Mouse (Mus musculus) MEL (cell line): Measurements from ENCODE around the gene Arid1b.

Source experiments
- CTCF ChIP-seq, 3 experiments: IDR thresholded peaks in 2 of 3; conservative IDR thresholded peaks in 1 of 3; 2 replicates each; pipeline ENCODE4 v1.5.1; 2011 to 2012; ENCODE audit warnings: low read length in 3 of 3, low read depth in 2 of 3, mild to moderate bottlenecking in 2 of 3, improper control_type of control experiment in 1 of 3, inconsistent platforms in 1 of 3, mixed read lengths in 1 of 3, moderate library complexity in 1 of 3; ENCODE audit not compliant: control insufficient read depth in 1 of 3, insufficient read depth in 1 of 3, poor library complexity in 1 of 3, severe bottlenecking in 1 of 3
- MYC ChIP-seq: IDR thresholded peaks from 2 replicates; pipeline ENCODE4 v1.6.1; 2011; ENCODE audit warnings: low read depth, mild to moderate bottlenecking, low read length, improper control_type of control experiment, moderate library complexity
- TCF12 ChIP-seq: IDR thresholded peaks from 2 replicates; pipeline ENCODE4 v1.6.1; 2014; ENCODE audit warnings: low read depth, mild to moderate bottlenecking, inconsistent platforms, low read length, improper control_type of control experiment, moderate library complexity

DNA sequence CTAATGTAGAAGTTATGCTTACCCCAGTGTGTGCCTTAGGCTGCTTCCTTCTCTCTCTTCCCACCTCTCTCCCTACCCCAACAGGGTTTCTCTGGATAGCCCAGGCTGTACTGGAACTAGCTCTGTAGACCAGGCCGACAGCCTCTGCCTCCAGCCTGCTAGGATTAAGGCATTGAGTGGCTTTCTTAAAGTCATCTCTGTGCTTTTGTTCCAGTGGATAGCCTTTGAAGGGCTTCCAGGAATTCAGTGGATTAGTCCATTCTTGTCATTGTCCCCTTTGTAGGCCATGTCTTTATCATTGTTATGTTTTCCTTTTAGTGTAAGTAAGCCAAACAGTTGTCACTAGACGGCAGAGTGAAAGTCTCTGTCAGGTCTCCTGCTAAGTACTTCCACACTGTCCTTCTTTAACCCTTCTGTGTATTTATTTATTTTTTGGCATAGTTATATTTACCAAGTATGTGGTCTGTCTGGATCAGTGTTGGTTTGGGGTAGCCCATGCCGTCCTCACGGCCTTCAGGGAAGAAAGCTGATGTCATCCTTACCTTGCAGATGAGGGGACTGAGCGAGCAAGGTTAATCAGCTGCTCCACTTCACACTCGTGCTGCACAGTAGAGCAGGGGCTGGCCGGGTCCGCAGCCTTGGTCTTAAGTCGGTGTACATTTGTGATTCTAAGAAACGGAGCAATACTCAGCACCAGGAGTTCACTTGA, 58.1 kb downstream of the Arid1b start:
- TF ChIP-seq MYC = no peak
- no peak for TF ChIP-seq TCF12
- TF ChIP-seq CTCF (IDR thresholded peaks at IDR 0.05 in 2 of 3, conservative IDR thresholded peaks at IDR 0.05 in 1 of 3; ENCODE audit: control insufficient read depth in 1 of 3, insufficient read depth in 1 of 3, low read depth in 2 of 3, low read length in 3 of 3, poor library complexity in 1 of 3, severe bottlenecking in 1 of 3) = no peak
